Mouse (Mus musculus) A20 (cell line): ENCODE measurements around the gene Frat1.

Source experiments
- DNase-seq: peaks from one replicate; pipeline ENCODE4 v3.0.0-alpha.2; 2011; ENCODE audit warnings: low read depth, low spot score

Frat1 gene

GRCm38 (mm10) chr19:41816410-41816809 lies 13.4 kb upstream of the Frat1 start:
- DNase-seq: no peak

- DNase-seq: no peak
These were observed 12.9 kb upstream of the Frat1 start for GRCm38 (mm10) chr19:41816915-41817314.

- DNase-seq: no peak
These were observed 12.4 kb upstream of the Frat1 start for GRCm38 (mm10) chr19:41817325-41817724.

- peak; percentile 36 for DNase-seq
These were observed 11.0 kb upstream of the Frat1 start for GRCm38 (mm10) chr19:41818749-41819148.

GRCm38 (mm10) chr19:41821436-41821835 lies 8.3 kb upstream of the Frat1 start:
- DNase-seq: no peak

- DNase-seq: no peak
These were observed 7.2 kb upstream of the Frat1 start for GRCm38 (mm10) chr19:41822589-41822988.

DNA sequence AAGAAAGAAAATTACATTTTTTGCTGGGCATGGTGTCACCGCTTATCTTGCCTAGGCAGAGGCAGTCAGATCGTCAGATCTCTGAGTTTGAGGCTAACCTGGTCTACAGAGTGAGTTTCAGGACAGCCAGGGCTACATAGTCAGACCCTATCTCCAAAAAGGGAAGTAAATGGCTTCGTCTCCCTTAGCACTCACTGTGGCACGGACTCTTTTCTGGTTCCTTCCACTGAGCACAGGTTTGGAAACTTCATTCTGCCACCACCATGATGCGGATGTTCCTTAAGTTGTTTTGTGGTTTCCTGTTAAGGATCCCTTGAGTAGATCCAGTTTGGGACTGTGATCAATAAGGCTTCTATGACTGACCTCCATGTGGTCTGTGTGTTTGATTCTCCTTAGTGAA lies 4.8 kb upstream of the Frat1 start:
- DNase-seq: peak; percentile 35

GRCm38 (mm10) chr19:41826529-41826928 lies 3.2 kb upstream of the Frat1 start:
- no peak for DNase-seq

GRCm38 (mm10) chr19:41828941-41829340 lies 829 bp upstream of the Frat1 start:
- no peak for DNase-seq

- peak; percentile 76 for DNase-seq
These were observed 599 bp downstream of the Frat1 start for GRCm38 (mm10) chr19:41830106-41831031.

DNA sequence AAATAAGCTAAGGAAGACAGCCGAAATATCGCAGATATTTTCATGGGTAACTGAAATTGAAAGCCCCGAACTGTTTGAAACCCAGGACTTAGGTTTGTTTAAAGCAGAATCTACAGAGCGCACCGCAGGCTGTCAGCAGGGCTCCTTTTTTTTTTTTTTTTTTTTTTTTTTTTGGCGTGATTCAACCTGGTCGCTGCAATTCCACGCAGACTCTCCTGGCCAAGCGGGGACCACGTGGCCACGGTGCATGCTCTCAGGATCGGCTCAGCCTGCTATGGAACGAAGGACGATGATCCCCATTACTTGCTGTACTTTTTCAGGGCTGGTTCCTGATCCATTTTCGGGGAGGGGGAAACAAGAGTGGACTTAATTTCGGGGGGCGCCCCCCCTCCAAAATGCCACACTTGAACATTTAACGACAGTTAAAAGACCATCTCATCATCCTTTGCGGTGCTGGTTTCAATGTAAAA lies 1.4 kb downstream of the Frat1 start:
- no peak for DNase-seq

DNA sequence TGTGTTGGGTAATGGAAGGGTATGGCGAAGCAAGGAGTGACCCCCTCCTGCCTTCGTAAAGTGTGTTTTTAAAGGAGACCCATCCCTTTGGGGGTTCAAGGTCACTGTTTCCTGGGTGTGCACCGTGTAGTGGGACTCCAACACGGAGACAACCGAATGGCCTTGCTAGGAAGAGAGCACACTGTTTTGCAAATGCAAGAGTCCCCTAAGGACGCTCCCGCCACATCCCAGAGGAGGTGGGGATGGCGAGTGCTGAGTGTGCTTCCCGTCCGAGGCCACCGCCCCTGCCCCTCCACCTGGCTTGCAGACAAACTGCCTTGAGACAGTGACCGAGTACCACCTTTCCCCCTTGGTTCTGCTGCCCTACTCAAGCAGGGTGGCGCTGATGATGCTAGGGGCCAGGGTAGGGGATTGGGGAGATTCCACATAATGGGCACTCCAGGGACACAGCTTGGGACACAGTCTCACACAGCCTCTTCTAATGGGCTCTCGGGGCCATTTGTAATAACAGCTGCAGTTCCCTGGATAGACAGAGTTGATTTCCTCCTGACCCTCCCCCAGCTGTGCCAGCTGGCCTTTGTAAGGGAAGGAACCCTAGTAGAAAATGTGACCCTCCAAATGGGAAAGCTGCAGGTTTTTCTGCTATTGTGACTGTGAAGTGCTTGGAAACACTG lies 2.1 kb downstream of the Frat1 start:
- no peak for DNase-seq

DNA sequence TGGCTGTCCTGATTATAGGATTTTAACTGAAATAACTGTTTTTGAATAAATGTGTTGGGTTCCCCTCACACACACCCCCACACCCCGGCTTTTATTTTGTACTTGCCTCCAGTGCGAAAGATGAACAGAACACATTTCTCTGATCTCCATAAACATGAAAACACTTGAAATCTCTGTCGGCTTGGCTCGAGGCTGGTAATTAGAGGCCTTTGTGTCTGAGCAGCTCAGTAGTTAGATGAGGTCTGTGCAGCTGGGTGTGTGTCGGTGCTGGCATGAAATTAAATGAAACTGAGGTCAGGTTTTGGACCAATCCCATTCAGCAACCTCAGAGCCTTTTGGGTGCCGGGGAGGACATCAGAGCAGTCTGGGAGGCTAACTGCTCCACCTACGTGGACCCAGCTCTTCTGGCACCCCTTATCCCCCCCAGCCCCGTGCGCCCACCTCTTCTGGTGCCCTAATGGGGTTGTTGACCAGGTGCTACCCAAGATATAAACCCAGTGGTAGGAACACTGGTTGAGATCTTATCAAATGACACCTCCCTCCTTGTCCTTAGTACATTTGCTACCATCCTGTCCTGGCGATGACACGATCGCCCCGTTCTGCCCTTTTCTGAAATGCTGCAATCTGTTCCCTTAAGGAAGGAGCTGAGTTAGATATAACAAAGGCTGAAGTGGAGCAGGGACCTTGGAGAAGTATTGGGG lies 2.9 kb downstream of the Frat1 start:
- DNase-seq: no peak

DNA sequence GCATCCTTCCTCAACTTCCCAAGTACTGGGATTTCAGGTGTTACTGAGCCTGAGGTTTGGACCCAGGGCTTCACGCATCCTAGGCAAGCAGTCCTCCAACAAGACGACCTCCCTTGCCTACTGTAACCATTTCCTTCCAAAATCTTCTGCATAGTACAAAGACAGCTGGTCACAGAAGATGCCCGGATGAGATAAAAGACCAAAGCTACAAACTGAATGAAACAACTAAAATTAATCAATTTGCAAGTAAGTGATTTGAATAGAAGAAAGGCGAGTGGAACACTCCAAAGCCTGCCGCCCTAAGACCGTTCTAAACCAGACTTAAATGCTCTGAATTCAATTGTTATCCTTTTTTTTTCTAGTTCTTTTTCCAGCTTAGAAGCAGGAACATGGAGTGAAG lies 5.6 kb downstream of the Frat1 start:
- no peak for DNase-seq

DNA sequence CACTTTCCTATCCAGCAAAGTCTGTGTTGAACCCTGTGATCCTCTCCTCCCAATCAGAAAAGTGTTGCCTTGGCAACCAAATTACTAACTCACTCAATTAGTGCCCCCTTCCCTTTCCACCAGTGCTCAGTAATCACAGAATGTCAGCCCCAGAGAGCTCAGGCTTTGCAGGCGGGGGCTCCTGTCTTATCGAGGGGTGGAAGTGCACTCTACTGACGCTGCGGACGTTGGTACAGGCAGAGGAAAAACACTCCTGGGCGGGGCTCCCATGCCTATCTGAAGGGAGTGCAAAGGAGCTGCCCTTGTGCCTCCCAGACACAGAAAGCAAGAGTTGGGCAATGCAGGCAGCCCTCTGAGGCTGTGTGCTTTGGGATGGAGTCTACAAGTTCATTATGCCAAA lies 6.0 kb downstream of the Frat1 start:
- no peak for DNase-seq

GRCm38 (mm10) chr19:41836719-41837118 lies 6.9 kb downstream of the Frat1 start:
- no peak for DNase-seq

DNA sequence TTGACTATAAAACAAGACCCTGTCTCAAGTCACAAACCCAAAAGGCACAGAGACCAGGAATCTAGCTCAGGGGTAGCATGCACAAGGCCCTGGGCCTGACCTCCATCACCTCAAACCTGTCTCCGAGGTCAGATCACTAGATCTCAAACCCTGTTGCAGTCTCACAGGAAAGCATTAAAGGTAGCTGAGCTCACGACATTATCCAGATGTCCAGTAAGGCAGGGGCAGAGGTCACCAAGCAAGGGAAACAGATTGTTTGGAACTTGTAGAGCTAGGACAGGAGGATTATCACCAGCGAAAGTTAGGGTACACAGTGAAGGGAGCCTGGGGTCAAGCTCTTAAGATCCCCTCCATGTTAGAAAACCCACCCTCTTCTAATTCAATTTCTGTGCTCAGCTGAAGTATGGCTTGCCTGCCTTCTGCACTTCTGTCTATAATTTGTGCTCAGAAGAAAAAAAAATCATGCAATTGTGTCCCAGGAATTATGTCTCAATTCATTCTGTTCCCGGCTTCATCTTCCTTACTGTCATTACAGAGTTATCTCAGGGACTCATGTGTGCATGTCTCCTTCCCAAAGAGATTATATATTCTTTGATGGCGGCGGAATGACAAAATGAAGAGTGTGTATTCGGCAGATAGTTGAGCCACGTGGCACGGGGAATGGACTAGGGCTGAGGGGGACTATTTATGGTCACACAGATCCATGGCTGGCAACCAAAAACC lies 7.6 kb downstream of the Frat1 start:
- no peak for DNase-seq

- DNase-seq: no peak
These were observed 8.1 kb downstream of the Frat1 start for GRCm38 (mm10) chr19:41837917-41838261.

DNA sequence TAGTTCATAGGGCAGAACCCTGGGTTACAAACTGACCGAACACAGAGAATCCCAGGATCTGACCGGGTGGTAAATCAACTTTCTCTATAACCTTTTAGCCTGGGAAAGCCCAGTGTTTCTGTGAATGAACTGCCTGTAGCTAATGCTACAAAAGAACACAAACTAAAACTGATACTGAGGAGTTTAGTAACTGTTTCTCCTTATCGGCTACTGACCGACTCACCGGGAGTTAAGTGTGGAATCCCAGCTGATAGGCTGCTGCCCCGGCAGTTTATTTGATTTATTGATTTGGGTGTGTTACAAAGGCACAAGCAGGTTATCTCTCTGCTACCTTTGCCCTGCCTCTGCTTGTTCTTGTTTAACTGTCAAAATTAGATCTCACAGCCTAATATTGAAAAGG lies 9.0 kb downstream of the Frat1 start:
- no peak for DNase-seq

DNA sequence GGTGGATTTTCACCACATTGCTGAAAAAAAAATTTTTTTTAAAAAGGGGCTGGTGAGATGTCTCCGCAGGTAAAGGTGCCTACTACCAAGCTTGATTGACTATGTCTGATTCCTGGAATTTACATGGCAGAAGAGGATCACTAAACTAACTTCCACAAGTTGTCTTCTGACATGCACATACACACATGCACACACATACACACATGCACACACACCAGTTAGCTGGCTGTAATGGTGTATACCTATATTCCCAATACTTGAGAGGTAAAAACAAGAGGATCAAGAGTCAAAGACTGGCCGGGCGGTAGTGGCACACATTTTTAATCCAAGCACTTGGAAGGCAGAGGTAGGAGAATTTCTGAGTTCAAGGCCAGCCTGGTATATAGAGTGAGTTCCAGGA lies 9.9 kb downstream of the Frat1 start:
- DNase-seq: no peak

GRCm38 (mm10) chr19:41841105-41841750 lies 11.5 kb downstream of the Frat1 start:
- DNase-seq: no peak
